Mouse (Mus musculus) liver, embryonic 16.5 days (tissue): ENCODE results near the gene Grn. TPM values are rescaled to one million over a fixed set of nuclear protein-coding genes. Genes with fewer than 3 reads are reported as not detected.

ENCODE experiments used
- ATAC-seq: fragments of 200-750 bp; cut with Nextera tagmentation; 2 replicates; pipeline ENCODE4 v1.8.0; 2017; ENCODE audit warnings: low read depth, mild to moderate bottlenecking, moderate number of reproducible peaks, moderate library complexity
- H3K27ac ChIP-seq: fragments of 300-500 bp; sonication (generic); 2 replicates; pipeline ENCODE4 v1.5.1; 2014; ENCODE audit warnings: mild to moderate bottlenecking, low read length
- H3K27me3 ChIP-seq: fragments of 300-500 bp; sonication (generic); 2 replicates; pipeline ENCODE4 v1.6.1; 2014; ENCODE audit warnings: low read depth, low read length, mixed read lengths; ENCODE audit not compliant: control insufficient read depth, insufficient read depth
- H3K36me3 ChIP-seq: fragments of 300-500 bp; sonication (generic); 2 replicates; pipeline ENCODE4 v1.6.1; 2014; ENCODE audit warnings: mild to moderate bottlenecking; ENCODE audit not compliant: control insufficient read depth, insufficient read depth
- H3K4me1 ChIP-seq: fragments of 300-500 bp; sonication (generic); 2 replicates; pipeline ENCODE4 v1.6.1; 2014; ENCODE audit warnings: low read depth, low read length, mixed read lengths; ENCODE audit not compliant: control insufficient read depth
- H3K4me2 ChIP-seq: fragments of 300-500 bp; sonication (generic); 2 replicates; pipeline ENCODE4 v1.6.1; 2014; ENCODE audit warnings: low read depth, low read length, mixed read lengths
- H3K4me3 ChIP-seq: fragments of 300-500 bp; sonication (generic); 2 replicates; pipeline ENCODE4 v1.5.1; 2014; ENCODE audit warnings: low read depth, mild to moderate bottlenecking, low read length
- H3K9ac ChIP-seq: fragments of 300-500 bp; sonication (generic); 2 replicates; pipeline ENCODE4 v1.6.1; 2014; ENCODE audit warnings: low read depth, low read length
- H3K9me3 ChIP-seq: fragments of 300-500 bp; sonication (generic); replicated peaks from 2 replicates; pipeline ENCODE4 v1.6.1; 2016; ENCODE audit warnings: low read length; ENCODE audit not compliant: control insufficient read depth
- WGBS: fragments of 180-500 bp; shearing (Covaris S2); extraction: QIAGEN DNeasy Blood & Tissue Kit; methylation state at CpG from one replicate; pipeline ENCODE4 v1.1.7; 2014; ENCODE audit not compliant: insufficient replicate concordance; 5-methylcytosine and 5-hydroxymethylcytosine counted together
- microRNA-seq: library from miRNA; unstranded; fragments of <30 nt; microRNA quantifications from one replicate; pipeline ENCODE4, GENCODE M21; 2016
- polyA plus RNA-seq: library from polyadenylated mRNA; unstranded; fragments of >200 nt; fragmentation: Nextera tagmentation; extraction: Ambion mirVana; gene quantifications from 2 replicates; pipeline ENCODE4 v1.2.1, GENCODE M21; 2015

Grn gene
- polyA plus RNA-seq, 1 experiment from 2014 or later, result 118 TPM

GRCm38 (mm10) chr11:102469648-102470357 lies 39.7 kb downstream of the Grn start, which contains the start of gene Itga2b:
Gene Itga2b, minus strand, starts transcription at chr11:102470122.
- Histone ChIP-seq H3K36me3 (no peaks in the 10 kb centered on the region), H3K9ac (peak within 1 kb of the TSS; percentile 35; the same call in 1 of the 2 replicates), H3K4me2 (peak within 1 kb of the TSS; percentile 38; the same call in 1 of the 2 replicates), H3K4me1 (peaks cover 37% of the 10 kb centered on the region), H3K27ac (peak within 1 kb of the TSS; percentile 52; the same call in 1 of the 2 replicates), H3K27me3 (no peaks in the 10 kb centered on the region), H3K9me3 (no peaks in the 10 kb centered on the region), H3K4me3 (peak within 1 kb of the TSS; percentile 23; the same call in 1 of the 2 replicates)
- 13% methylated on average over 11 of the region's 11 CpGs for WGBS
- ATAC-seq, result peak; percentile 48

GRCm38 (mm10) chr11:102475027-102475426 lies 44.9 kb downstream of the Grn start:
- H3K36me3 ChIP-seq, result peaks cover 17% of the 10 kb centered on the region
- no peaks in the 10 kb centered on the region for H3K9me3 ChIP-seq
- no peak overlapping the region for H3K4me3 ChIP-seq
- no peaks in the 10 kb centered on the region for H3K27me3 ChIP-seq
- no peak overlapping the region for H3K4me2 ChIP-seq
- ATAC-seq, result no peak
- no peak overlapping the region for H3K9ac ChIP-seq
- H3K4me1 ChIP-seq, result peaks cover 11% of the 10 kb centered on the region
- H3K27ac ChIP-seq, result no peak overlapping the region
- WGBS, result 44% methylated on average over 3 of the region's 3 CpGs

GRCm38 (mm10) chr11:102478671-102479070 lies 48.6 kb downstream of the Grn start:
- no peak overlapping the region for H3K27ac ChIP-seq
- no peak overlapping the region for H3K9ac ChIP-seq
- H3K27me3 ChIP-seq, result no peaks in the 10 kb centered on the region
- ATAC-seq, result 0 out of 2 replicates have a peak, but pooled peaks have one; percentile 21
- no peak overlapping the region for H3K4me3 ChIP-seq
- WGBS, result 83% methylated on average over 3 of the region's 3 CpGs
- no peak overlapping the region for H3K4me2 ChIP-seq
- H3K4me1 ChIP-seq, result peaks cover 5% of the 10 kb centered on the region
- H3K9me3 ChIP-seq, result no peaks in the 10 kb centered on the region
- peaks cover 40% of the 10 kb centered on the region for H3K36me3 ChIP-seq

GRCm38 (mm10) chr11:102479581-102479980 lies 49.5 kb downstream of the Grn start:
- ATAC-seq, result no peak
- Histone ChIP-seq H3K9ac (no peak overlapping the region), H3K9me3 (no peaks in the 10 kb centered on the region), H3K27me3 (no peaks in the 10 kb centered on the region), H3K4me3 (no peak overlapping the region), H3K4me1 (peaks cover 5% of the 10 kb centered on the region), H3K36me3 (peaks cover 42% of the 10 kb centered on the region), H3K27ac (no peak overlapping the region), H3K4me2 (no peak overlapping the region)
- 92% methylated on average over 23 of the region's 23 CpGs for WGBS

GRCm38 (mm10) chr11:102480111-102480510 lies 50.0 kb downstream of the Grn start:
- Histone ChIP-seq H3K4me2 (no peak overlapping the region), H3K4me3 (no peak overlapping the region), H3K4me1 (peaks cover 3% of the 10 kb centered on the region), H3K9me3 (no peaks in the 10 kb centered on the region), H3K9ac (no peak overlapping the region), H3K27ac (no peak overlapping the region), H3K36me3 (peaks cover 46% of the 10 kb centered on the region), H3K27me3 (no peaks in the 10 kb centered on the region)
- WGBS, result 92% methylated on average over 15 of the region's 15 CpGs
- no peak for ATAC-seq

GRCm38 (mm10) chr11:102480897-102481296 lies 50.8 kb downstream of the Grn start:
- no peak overlapping the region for H3K4me2 ChIP-seq
- no peaks in the 10 kb centered on the region for H3K9me3 ChIP-seq
- no peaks in the 10 kb centered on the region for H3K27me3 ChIP-seq
- WGBS, result 95% methylated on average over 4 of the region's 4 CpGs
- H3K27ac ChIP-seq, result no peak overlapping the region
- no peaks in the 10 kb centered on the region for H3K4me1 ChIP-seq
- no peak overlapping the region for H3K9ac ChIP-seq
- no peak overlapping the region for H3K4me3 ChIP-seq
- peaks cover 47% of the 10 kb centered on the region for H3K36me3 ChIP-seq
- ATAC-seq, result no peak

GRCm38 (mm10) chr11:102481779-102482178 lies 51.7 kb downstream of the Grn start:
- peaks cover 54% of the 10 kb centered on the region for H3K36me3 ChIP-seq
- no peaks in the 10 kb centered on the region for H3K9me3 ChIP-seq
- H3K27me3 ChIP-seq, result no peaks in the 10 kb centered on the region
- H3K4me3 ChIP-seq, result no peak overlapping the region
- ATAC-seq, result no peak
- H3K9ac ChIP-seq, result no peak overlapping the region
- H3K27ac ChIP-seq, result no peak overlapping the region
- H3K4me2 ChIP-seq, result no peak overlapping the region
- no peaks in the 10 kb centered on the region for H3K4me1 ChIP-seq
- 62% methylated on average over 10 of the region's 10 CpGs for WGBS

Small RNA genes lying within 50 kb of the gene (microRNA-seq; reads per million reads assigned to microRNA genes)
- not detected for gene Mir6930

Other genes with a start within 250 kb of the Grn start
- gene Lsm12, start 245.0 kb upstream of the Grn start, polyA plus RNA-seq, result 51.2 and 52.5 TPM in 2 replicates
- 7.7 and 8.2 TPM in 2 replicates for gene G6pc3, start 240.7 kb upstream of the Grn start, polyA plus RNA-seq
- 16.9 and 20.4 TPM in 2 replicates for gene Hdac5, start 200.1 kb upstream of the Grn start, polyA plus RNA-seq
- 13.2 and 13.8 TPM in 2 replicates for gene BC030867, start 181.4 kb upstream of the Grn start, polyA plus RNA-seq
- 0.04 TPM in 1 of 2 replicates, not detected in the other for gene Asb16, start 161.6 kb upstream of the Grn start, polyA plus RNA-seq
- 26.7 and 28.5 TPM in 2 replicates for gene Tmub2, start 145.4 kb upstream of the Grn start, polyA plus RNA-seq
- 3.0 and 3.2 TPM in 2 replicates for gene Atxn7l3, start 133.7 kb upstream of the Grn start, polyA plus RNA-seq
- 44.5 and 46.4 TPM in 2 replicates for gene Ubtf, start 110.6 kb upstream of the Grn start, polyA plus RNA-seq
- gene Slc4a1, start 64.1 kb upstream of the Grn start, polyA plus RNA-seq, result 1,073 and 1,144 TPM in 2 replicates
- 2.1 and 2.2 TPM in 2 replicates for gene Rundc3a, start 36.9 kb upstream of the Grn start, polyA plus RNA-seq
- 454 and 500 TPM in 2 replicates for gene Slc25a39, start 22.4 kb upstream of the Grn start, polyA plus RNA-seq
- gene Fam171a2, start 17.4 kb downstream of the Grn start, polyA plus RNA-seq, result 0.20 and 0.34 TPM in 2 replicates
- gene Itga2b, start 39.8 kb downstream of the Grn start, polyA plus RNA-seq, result 28.0 and 32.9 TPM in 2 replicates
- gene Gpatch8, start 126.1 kb downstream of the Grn start, polyA plus RNA-seq, result 17.3 and 18.6 TPM in 2 replicates
- gene Gm11627, start 149.1 kb downstream of the Grn start, polyA plus RNA-seq, result 0.26 and 0.35 TPM in 2 replicates
- 0.29 and 0.54 TPM in 2 replicates for gene Fzd2, start 174.1 kb downstream of the Grn start, polyA plus RNA-seq
- 0.05 TPM in 1 of 2 replicates, not detected in the other for gene Meioc, start 233.4 kb downstream of the Grn start, polyA plus RNA-seq